In genomic region chr5:139794938-139795337, GRCm38 (mm10) we compare ENCODE assay signal across 9 mouse cellular contexts. TPM values are rescaled to one million over a fixed set of nuclear protein-coding genes. Genes with fewer than 3 reads are reported as not detected.
DNase-seq lines count a peak whose midpoint lies in the region; TF ChIP-seq lines count a peak whose summit lies in the region.
"Had no signal": no experiment of that assay in that cellular context is flagged by ENCODE, and none has a peak within 500 bp of the region (broad histone marks: within the 10 kb centered on the region; RNA-seq: fewer than 3 reads in every experiment).

No protein-coding gene starts in this region.

- H3K4me2 ChIP-seq in myocyte (ENCODE audit: low read depth) = peak overlapping the region; percentile 100

- peaks cover 5% of the 10 kb centered on the region for H3K36me3 ChIP-seq in myocyte (ENCODE audit: control insufficient read depth, insufficient read depth)

- peak overlapping the region; percentile 50 for H3K27ac ChIP-seq in bone marrow, adult 2 months (ENCODE audit: control insufficient read depth, insufficient read depth, low read depth, low read length, poor library complexity)

- no peak for TF ChIP-seq CTCF in bone marrow, adult 2 months (IDR thresholded peaks at IDR 0.05; ENCODE audit: control insufficient read depth, insufficient read depth, low read length)

- WGBS in bone marrow, adult 2 months = 10% methylated on average over 10 of the region's 10 CpGs

- H3K79me2 ChIP-seq in myocyte (ENCODE audit: control insufficient read depth, insufficient read depth) = peaks cover 46% of the 10 kb centered on the region

- H3K27me3 ChIP-seq in myocyte (ENCODE audit: control insufficient read depth, insufficient read depth, insufficient read length) = no peaks in the 10 kb centered on the region

- no peak overlapping the region for H3ac ChIP-seq in myocyte (ENCODE audit: control insufficient read depth, insufficient read length)

- TF ChIP-seq POLR2A in bone marrow, adult 2 months (IDR thresholded peaks at IDR 0.05; ENCODE audit: borderline replicate concordance, control insufficient read depth, low read depth, low read length) = peak; percentile 50; the same call in 1 of the 2 replicates
- TF ChIP-seq POLR2A in myocyte (IDR thresholded peaks at IDR 0.05; ENCODE audit: insufficient read length, low read depth) = no peak

- peak; percentile 32 for DNase-seq in kidney, adult 18-20 months
- DNase-seq in kidney, postnatal 10 days = no peak
- DNase-seq in heart, postnatal 36 days = peak; percentile 54 to 68
- no peak for DNase-seq in cerebellum, postnatal 25 days
- no peak for DNase-seq in embryo, embryonic 11 days
- DNase-seq in embryo, embryonic 10 days (ENCODE audit: low spot score) = no peak

- H3K4me3 ChIP-seq in bone marrow, adult 2 months (replicated peaks; ENCODE audit: control insufficient read depth, low read depth, low read length) = peak overlapping the region; percentile 11
- H3K4me3 ChIP-seq in myocyte = peak overlapping the region; percentile 83

- intact Hi-C loops in heart, postnatal 36 days (cut with DNase I) = loop anchor here (10.0 kb wide), 1 partner anchor 390 kb away; the partner anchor contains the start of gene C130050O18Rik

- H3K4me1 ChIP-seq in bone marrow, adult 2 months (ENCODE audit: control insufficient read depth, insufficient read depth, low read length) = peaks cover 23% of the 10 kb centered on the region

TF ChIP-seq in myocyte, 11 proteins besides CTCF, POLR2A, EP300 and RAD21:
- TF ChIP-seq REST (IDR thresholded peaks at IDR 0.05; ENCODE audit: insufficient read depth, insufficient read length) (no peak), MYOD1 (IDR thresholded peaks at IDR 0.05; ENCODE audit: control insufficient read depth in 1 of 3, insufficient read length in 2 of 3, low read depth in 2 of 3) (peak in 2 of 3 experiments; percentile 80 to 91), CEBPB (IDR thresholded peaks at IDR 0.05; ENCODE audit: insufficient read depth, poor library complexity, severe bottlenecking) (peak; percentile 10; the same call in 1 of the 2 replicates), E2F4 (IDR thresholded peaks at IDR 0.05; ENCODE audit: insufficient read depth) (no peak), TCF12 (IDR thresholded peaks at IDR 0.05; ENCODE audit: insufficient read depth, poor library complexity, severe bottlenecking) (peak; percentile 21), USF1 (IDR thresholded peaks at IDR 0.05; ENCODE audit: low read depth) (no peak), MYOG (IDR thresholded peaks at IDR 0.05; ENCODE audit: control insufficient read depth in 1 of 3, insufficient read depth in 1 of 3, insufficient read length in 2 of 3, low read depth in 2 of 3) (peak in 2 of 3 experiments; percentile 75 to 95), MAX (IDR thresholded peaks at IDR 0.05; ENCODE audit: low read depth) (peak; percentile 57), TCF3 (IDR thresholded peaks at IDR 0.05; ENCODE audit: insufficient read length, low read depth) (peak; percentile 67)

RNA-seq across cellular contexts. Expression of gene Mafk, which starts 3.6 kb away (rescaled TPM):
- 37.3 and 53.2 TPM in 2 replicates for polyA plus RNA-seq in bone marrow, adult 2 months (2011; ENCODE audit: insufficient read depth, insufficient read length, low replicate concordance, missing spikeins)
- 10 to 100 TPM; 36.9 to 37.7 TPM for total RNA-seq in heart, postnatal 36 days (2021)
- 19.8 TPM for polyA plus RNA-seq in myocyte (2012; fragmentation: generic; extraction: Trizol)

RNA-seq across cellular contexts. Expression of gene Ints1, which starts 19.5 kb away (rescaled TPM):
- 63.3 and 108 TPM in 2 replicates for polyA plus RNA-seq in bone marrow, adult 2 months (2011; ENCODE audit: insufficient read depth, insufficient read length, low replicate concordance, missing spikeins)
- 10 to 100 TPM; 40.4 to 42.7 TPM for total RNA-seq in heart, postnatal 36 days (2021)
- polyA plus RNA-seq in myocyte (2012; fragmentation: generic; extraction: Trizol) = 46.4 TPM

RNA-seq across cellular contexts. Expression of gene Tmem184a, which starts 24.8 kb away (rescaled TPM):
- not detected in 2 replicates for polyA plus RNA-seq in bone marrow, adult 2 months (2011; ENCODE audit: insufficient read depth, insufficient read length, low replicate concordance, missing spikeins)
- not detected for total RNA-seq in heart, postnatal 36 days (2021)
- polyA plus RNA-seq in myocyte (2012; fragmentation: generic; extraction: Trizol) = 7.2 TPM

RNA-seq across cellular contexts. Expression of gene Gm26938, which starts 31.3 kb away (rescaled TPM):
- not detected in 2 replicates for polyA plus RNA-seq in bone marrow, adult 2 months (2011; ENCODE audit: insufficient read depth, insufficient read length, low replicate concordance, missing spikeins)
- not detected for total RNA-seq in heart, postnatal 36 days (2021)
- not detected for polyA plus RNA-seq in myocyte (2012; fragmentation: generic; extraction: Trizol)
- polyA plus RNA-seq: intestine, embryonic 14.5 days had no signal

RNA-seq across cellular contexts. Expression of gene Psmg3, which starts 31.7 kb away (rescaled TPM):
- polyA plus RNA-seq in bone marrow, adult 2 months (2011; ENCODE audit: insufficient read depth, insufficient read length, low replicate concordance, missing spikeins) = 35.8 and 48.1 TPM in 2 replicates
- 10 to 100 TPM in 1 of 2 experiments, 1 to 10 TPM in 1; 9.5 to 11.8 TPM for total RNA-seq in heart, postnatal 36 days (2021)
- polyA plus RNA-seq in myocyte (2012; fragmentation: generic; extraction: Trizol) = 57.7 TPM

Comparison
In these comparisons a context has a peak if more than half of its experiments do, and no peak if none do; other contexts are left out.
1. DNase-seq: peak in kidney, adult 18-20 months (single experiment) and heart, postnatal 36 days (2 of 2); none in kidney, postnatal 10 days (single experiment), cerebellum, postnatal 25 days (0 of 2), embryo, embryonic 11 days (single experiment) and embryo, embryonic 10 days (single experiment).